Mouse (Mus musculus) cerebellum, adult 9-10 months (tissue): ENCODE measurements around the gene Itih1.
A peak's percentile ranks its signal among the peaks of the same experiment; 100 is the strongest.

Experiments used
- DNase-seq: peaks from one replicate; pipeline ENCODE4 v3.0.0; 2022

The Itih1 gene

GRCm38 (mm10) chr14:30903036-30903435, 40.1 kb downstream of the Itih1 start:
- DNase-seq = no peak

GRCm38 (mm10) chr14:30902628-30903027, 40.5 kb downstream of the Itih1 start:
- no peak for DNase-seq

- no peak for DNase-seq
Measured at GRCm38 (mm10) chr14:30899972-30900371, 43.1 kb downstream of the Itih1 start.

GRCm38 (mm10) chr14:30888271-30888732, 54.8 kb downstream of the Itih1 start:
- DNase-seq = peak; percentile 67

GRCm38 (mm10) chr14:30886204-30886603, 56.9 kb downstream of the Itih1 start, which contains the start of gene Itih4:
Gene Itih4, plus strand, starts transcription at chr14:30886476.
- DNase-seq = no peak

- no peak for DNase-seq
Measured at GRCm38 (mm10) chr14:30885298-30885697, 57.8 kb downstream of the Itih1 start.

GRCm38 (mm10) chr14:30881718-30882108, 61.4 kb downstream of the Itih1 start:
- peak; percentile 67 for DNase-seq

- peak; percentile 77 for DNase-seq
Measured at GRCm38 (mm10) chr14:30880811-30881717, 62.0 kb downstream of the Itih1 start.

- DNase-seq = no peak
Measured at GRCm38 (mm10) chr14:30880251-30880650, 62.8 kb downstream of the Itih1 start.

- no peak for DNase-seq
Measured at GRCm38 (mm10) chr14:30879794-30880193, 63.3 kb downstream of the Itih1 start.
